Mouse (Mus musculus) right cerebral cortex, adult 2 months (tissue): ENCODE measurements around the gene Fkbp6.
"Not testable (repeated sequence)": the region's sequence is repeated elsewhere in the genome, so short reads cannot be mapped to it uniquely, and the experiment has no call there.

Experiments used
- DNase-seq, 2 experiments: peaks; one replicate each; pipeline ENCODE4 v3.0.0; 2021 to 2022; ENCODE audit warnings: low spot score in 2 of 2

Gene Fkbp6

DNA sequence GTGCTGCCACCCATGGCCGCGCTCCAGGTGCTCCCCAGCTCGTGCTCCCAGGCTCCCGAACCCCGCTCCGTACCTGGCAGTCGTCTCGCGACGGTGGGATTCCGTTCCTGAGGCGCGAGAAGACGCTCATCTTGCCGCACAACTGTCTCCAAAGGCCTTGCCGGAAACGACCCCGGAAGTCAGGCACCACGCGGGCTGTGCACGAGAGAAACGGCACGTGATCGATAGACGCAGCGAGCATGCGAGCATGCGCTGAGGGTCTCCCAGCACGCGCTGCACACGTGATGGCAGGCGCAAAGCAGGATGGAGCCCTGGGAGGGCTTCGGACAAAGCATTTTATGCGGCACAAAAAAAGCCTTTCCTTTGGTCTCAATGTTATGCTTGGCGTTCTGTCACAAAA is at the start of gene Fkbp6:
Fkbp6 (minus strand) TSS at position 183 of the 400 bp plus-strand sequence.
- DNase-seq, result no peak

- DNase-seq, result no peak
These were observed 49.5 kb upstream of the Fkbp6 start for GRCm38 (mm10) chr5:135399382-135399781.

DNA sequence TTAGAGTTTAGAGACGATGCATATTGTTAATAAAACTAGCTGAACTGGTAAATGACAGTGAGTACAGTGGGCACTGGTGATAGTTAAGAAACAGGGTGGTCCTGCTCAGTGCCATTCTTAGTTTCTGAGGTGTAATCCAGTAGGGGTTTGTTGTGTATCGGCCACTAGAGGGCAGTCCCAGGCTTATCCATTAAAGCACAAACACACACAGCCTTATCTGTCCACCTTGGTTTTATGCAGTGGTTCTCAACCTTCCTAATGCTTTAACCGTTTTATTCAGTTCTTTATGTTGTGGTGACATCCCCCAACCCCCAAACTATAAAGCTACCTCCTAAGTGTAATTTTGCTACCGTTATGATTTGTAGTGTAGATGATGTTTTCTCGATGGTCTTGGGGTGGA is 46.0 kb upstream of the Fkbp6 start:
- peak; percentile 46 to 47 for DNase-seq

DNA sequence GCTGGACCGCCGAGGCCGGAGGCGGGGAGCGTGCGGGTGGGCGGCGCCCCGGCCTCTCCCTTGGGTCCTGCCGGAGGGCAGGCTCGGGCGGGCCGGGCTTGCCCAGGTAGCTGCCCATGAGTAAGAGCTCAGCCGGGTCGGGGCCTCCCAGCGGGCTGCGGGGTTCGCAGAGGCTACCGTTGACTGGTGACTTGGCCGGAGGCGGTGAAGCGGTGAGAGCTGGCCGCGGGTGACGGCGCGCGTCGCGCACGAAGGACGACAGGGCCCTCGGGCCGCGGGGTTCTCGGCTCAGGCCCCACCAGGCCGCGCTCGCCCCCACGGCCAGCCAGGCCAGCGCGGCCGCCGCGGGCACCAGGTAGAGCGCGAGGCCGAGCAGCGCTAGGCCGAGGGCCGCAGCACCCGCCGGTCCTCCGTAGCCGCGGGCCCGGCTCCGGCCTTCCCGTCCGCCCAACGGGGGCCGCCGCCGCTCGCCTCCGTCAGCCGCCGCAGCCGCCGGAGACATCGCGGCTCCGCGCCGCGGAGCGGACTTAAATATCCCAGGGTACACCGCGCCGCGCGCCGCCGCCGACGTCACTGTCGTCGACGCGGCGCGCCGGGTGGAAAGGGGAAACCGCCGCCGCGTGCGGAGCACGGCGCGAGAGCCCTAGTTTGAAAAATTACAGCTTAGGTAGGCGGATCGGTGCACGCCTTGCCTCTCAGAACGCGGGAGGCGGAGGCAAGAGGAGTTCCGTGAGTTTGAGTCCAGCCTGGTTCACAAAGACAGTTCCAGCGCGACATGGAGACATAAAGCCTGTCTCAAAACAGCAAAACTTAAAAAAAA is 44.4 kb upstream of the Fkbp6 start, which contains the start of gene Pom121:
Pom121 (minus strand) TSS at position 543 of the 820 bp plus-strand sequence.
- DNase-seq, result peak; percentile 77 to 83

- no peak for DNase-seq
These were observed 33.9 kb upstream of the Fkbp6 start for GRCm38 (mm10) chr5:135383771-135384170.

DNA sequence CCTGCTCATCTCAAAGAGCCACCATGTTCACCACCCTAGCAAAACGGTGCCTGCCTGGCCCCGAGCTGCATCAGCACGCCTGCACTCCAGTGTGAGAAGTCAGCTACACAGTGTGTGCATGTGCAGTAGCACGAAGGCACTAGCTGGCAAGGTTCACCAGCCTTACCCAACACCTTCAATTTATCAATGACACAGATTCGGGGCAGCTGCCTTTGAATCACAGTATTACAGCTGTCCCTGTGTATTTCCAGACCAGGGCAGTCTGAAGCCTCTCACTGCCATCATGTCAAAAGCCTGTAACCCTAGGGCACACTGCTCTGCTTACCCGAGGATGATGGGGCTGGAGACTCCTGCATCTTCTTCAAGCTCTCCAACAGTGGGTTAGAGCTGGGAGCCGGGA is 32.9 kb upstream of the Fkbp6 start:
- DNase-seq, result no peak

GRCm38 (mm10) chr5:135381356-135381925 is 31.6 kb upstream of the Fkbp6 start:
- no peak for DNase-seq

DNA sequence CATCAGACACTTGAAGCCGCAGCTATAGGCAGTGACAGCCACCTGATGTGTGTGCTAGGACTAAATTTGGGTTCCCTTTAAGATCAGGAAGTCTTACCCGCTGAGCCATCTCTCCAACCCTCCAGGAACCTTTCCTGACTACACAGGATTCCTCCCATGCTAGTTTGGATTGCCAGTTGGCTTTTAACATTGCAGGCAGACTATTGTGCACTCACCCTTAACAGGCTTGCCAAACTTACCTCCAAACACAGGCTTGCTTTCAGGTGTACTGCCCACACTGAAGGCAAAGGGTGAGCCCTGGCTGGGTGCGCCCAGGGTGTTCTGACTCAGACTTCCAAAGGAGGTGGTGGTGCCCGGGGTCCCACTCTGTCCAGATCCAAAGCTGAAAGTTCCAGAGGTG is 30.8 kb upstream of the Fkbp6 start:
- no peak for DNase-seq

DNA sequence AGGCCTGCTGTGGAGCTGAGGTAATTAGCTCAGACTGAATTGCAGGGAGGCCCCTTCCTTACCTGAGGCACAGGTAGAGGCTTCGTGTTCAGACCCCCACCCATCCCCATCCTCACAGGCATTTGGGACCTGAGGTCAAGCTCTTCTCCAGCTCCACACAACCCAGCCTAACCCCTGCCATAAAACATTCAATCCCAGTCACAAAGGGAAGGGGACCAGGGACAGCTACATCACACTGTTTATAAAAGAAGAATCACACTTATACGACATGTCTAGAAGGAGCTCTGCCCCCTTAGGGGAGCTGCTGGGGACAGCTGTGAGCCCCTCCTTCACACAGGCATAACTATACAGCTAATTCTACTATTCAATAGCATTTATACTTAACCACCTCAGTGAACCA is 26.5 kb upstream of the Fkbp6 start:
- no peak for DNase-seq

DNA sequence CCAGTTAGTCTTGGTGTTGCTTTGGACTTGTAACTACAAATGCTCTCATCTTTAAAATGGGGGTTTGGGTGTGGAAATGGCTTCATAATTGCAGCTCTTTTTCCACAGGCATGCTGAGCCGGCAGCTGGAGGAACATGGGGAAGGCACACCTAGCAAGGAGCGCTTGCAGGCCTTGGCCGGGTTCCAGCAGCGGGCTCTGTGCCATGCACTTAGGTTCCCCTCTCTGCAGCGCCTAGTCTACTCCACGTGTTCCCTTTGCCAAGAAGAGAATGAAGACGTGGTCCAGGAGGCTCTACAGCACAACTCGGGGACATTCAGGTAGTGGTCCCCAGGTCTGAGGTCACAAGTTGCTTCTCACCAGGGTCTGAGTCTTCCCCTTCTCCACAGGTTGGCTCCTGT is 25.3 kb upstream of the Fkbp6 start:
- DNase-seq, result no peak

DNA sequence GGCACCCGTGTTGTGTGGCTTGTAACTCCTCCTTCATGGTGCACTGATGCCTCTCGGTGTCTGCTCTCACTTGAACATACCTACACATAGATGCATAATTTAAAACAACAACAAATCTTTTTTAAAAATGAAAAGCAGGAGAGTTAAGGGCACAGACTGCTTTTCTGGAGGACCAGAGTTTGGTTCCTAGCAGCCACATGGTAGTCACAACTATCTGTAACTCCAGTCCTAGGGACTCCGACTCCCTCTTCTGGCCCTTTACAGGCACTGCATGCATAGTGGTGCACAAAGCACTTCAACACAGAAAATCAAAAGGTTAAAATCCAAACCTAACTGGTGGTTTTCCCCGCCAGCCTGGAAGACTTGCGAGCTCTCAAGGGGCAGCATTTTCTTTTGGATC is 23.8 kb upstream of the Fkbp6 start:
- DNase-seq, result no peak

DNA sequence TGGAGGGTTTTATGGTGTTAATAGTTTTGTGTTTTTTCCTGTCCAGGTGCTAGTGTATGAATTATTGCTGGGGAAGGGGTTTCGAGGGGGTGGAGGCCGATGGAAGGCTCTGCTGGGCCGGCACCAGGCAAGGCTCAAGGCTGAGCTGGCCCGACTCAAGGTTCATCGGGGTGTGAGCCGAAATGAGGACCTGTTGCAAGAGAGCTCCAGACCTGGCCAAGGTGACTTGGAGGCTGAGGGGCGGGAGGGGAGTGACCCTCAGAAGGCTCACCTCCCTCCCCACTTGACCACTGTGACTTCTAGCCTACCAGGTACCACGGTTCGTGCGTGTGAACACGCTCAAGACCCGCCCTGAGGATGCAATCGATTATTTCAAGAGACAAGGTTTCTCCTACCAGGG is 21.4 kb upstream of the Fkbp6 start:
- DNase-seq, result no peak

- DNase-seq, result peak; percentile 95 to 99
These were observed 20.2 kb upstream of the Fkbp6 start, which contains the start of gene Nsun5 for GRCm38 (mm10) chr5:135369787-135370654. Nsun5 (plus strand) TSS chr5:135369953.

DNA sequence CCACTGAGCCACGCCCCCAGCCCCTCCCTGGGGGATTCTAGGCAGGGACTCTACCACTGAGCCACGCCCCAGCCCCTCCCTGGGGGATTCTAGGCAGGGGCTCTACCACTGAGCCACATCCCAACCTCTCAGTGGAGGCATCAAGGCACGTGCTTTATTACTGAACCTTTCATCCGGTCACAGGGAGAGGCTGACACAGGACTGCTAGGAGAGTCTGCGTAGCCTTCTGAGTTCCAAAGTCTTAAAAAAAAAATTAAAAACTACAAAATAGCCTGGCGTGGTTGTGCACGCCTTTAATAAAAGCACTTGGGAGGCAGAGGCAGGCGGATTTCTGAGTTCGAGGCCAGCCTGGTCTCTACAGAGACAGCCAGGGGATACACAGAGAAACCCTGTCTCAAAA is 19.4 kb upstream of the Fkbp6 start:
- not testable (repeated sequence) for DNase-seq

DNA sequence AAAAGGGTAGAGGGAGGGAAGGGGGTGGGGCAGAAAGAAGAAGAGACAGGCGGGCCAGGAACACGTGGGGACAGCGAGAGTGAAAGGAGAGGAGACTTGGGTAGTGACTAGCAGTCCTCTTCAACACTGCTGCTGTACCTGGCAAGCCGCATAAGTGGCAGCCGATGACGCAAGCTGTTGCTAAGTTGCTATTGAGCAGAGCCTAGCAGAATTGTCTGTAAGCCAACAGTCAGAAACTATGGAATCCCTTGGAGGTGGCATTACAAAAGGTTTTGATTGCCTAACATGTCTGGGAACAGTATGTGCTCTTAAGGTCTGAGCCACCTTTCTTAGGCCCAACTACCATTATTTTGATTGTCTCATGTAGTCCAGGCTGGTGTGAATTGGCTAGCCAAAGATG is 18.5 kb upstream of the Fkbp6 start:
- DNase-seq, result no peak

DNA sequence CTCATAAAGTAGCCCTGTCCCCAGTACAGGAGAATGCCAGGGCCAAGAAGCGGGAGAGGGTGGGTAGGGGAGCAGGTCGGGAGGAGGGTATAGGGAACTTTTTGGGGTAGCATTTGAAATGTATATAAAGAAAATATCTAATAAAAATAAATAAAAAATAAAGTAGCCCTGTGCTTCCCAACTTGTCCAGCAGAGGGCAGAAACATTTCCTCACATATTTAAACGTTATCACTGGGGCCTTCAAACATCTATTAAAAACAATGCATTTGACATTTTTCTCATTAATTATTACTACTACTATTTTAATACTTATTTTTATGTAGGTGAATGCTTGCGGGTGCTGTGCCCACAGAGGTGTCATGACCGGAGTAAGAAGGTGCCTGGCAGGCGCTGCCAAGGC is 18.0 kb upstream of the Fkbp6 start:
- no peak for DNase-seq

DNA sequence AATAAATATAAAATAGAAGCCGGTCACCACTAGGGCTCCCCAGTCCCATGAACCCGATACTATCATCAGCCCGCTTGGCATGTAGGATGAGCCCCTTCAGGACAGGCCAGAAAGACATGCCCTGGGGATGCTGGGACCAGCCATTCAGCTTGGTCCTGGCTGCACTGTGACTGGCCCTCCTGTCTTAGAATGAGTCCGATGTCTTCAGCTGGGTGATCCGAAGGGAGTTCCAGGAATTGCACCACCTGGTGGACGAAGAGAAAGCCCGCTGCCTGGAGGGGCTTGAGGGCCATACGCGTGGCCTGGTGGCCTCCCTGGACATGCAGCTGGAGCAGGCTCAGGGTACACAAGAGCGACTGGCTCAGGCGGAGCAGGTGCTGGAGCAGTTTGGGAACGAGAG is 13.7 kb upstream of the Fkbp6 start:
- DNase-seq, result no peak

DNA sequence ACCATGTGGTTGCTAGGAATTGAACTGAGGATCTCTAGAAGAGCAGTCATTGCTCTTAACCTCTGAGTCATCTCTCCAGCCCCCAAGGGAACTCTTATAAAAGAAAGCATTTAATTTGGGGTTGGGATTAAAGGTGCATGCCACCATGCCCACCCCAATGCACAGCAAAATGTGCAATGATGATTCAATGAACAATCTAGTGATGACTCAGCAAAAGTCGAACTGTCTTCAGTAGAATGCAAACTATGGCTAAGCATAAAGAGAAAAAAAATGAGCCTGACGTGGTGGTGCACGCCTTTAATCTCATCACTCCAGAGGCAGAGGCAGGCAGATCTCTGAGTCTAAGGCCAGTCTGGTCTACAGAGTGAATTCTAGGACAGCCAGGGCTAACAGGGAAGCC is 12.7 kb upstream of the Fkbp6 start:
- DNase-seq, result no peak

DNA sequence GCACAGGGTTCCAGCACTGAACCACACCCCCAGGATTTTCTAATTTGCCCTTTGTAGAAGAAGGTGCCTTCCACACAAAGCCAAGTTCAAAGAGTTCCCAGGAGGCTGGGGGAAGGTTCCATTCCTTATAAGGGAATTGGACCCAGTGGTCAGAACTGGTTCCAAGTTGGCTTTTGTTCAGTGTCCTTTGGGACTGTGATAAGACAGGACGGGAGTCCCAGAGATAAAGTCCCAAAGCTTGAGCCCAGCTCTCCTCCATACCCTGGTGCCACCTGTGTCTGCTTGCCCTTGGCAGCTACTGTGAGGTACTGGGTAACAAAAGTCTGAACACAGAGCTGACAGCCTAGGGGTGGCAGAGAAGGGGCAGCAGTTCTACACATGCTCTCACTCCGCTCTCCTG is 9.9 kb upstream of the Fkbp6 start:
- no peak for DNase-seq

- no peak for DNase-seq
These were observed 7.7 kb upstream of the Fkbp6 start for GRCm38 (mm10) chr5:135357556-135357955.

- no peak for DNase-seq
These were observed 6.2 kb upstream of the Fkbp6 start for GRCm38 (mm10) chr5:135356090-135356489.

DNA sequence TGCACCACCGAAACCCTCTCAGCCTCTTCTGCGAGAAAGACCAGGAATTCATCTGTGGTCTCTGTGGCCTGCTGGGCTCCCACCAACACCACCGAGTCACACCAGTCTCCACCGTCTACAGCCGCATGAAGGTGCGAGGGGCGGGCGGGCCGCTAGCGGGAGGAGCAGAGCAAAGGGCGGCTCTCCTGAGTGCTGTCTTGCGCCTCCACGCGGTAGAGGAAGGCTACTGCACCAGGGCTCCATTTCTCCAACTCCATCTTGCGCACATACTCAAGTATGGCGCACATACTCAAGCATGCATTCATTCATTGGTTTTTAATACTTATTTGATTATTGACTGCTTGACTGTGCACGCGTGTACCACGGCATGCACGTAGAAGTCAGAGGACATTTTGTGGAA is 3.7 kb upstream of the Fkbp6 start:
- no peak for DNase-seq
